Mouse (Mus musculus): ENCODE measurements around the gene Nkd1. TPM values are rescaled to one million over a fixed set of nuclear protein-coding genes. Genes with fewer than 3 reads are reported as not detected.

Nkd1 gene
- polyA plus RNA-seq, 1 experiment, result 68.5 TPM

DNA sequence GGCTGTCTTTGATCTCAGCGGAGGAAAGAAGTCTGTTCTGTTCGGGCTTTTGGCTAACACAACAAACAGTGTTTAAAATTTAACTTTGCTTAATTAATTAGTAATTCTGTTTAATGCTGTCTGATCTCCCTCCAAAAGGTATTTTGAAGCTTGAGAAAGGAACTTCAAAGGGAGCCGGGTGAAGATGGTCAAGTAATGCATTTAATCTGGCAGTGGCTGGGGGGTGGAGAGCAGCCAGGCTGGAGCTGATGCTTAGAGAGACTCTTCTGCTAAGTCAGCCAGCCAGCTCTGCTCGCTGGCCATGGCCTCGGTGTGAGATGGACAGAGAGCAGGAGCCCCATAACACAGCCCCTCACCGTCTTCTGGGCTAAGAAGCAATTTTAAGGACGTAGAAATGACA, 58.1 kb downstream of the Nkd1 start:
- DNase-seq (ENCODE audit: low read depth), result peak; percentile 63
- TF ChIP-seq CTCF (IDR thresholded peaks at IDR 0.05; ENCODE audit: borderline replicate concordance, extremely low read depth, insufficient read depth, insufficient read length), result no peak
- no peak for TF ChIP-seq POLR2A (IDR thresholded peaks at IDR 0.05; ENCODE audit: borderline replicate concordance, extremely low read depth, insufficient read depth, insufficient read length, poor library complexity, severe bottlenecking)

- no peak for TF ChIP-seq CTCF (IDR thresholded peaks at IDR 0.05; ENCODE audit: borderline replicate concordance, extremely low read depth, insufficient read depth, insufficient read length)
- TF ChIP-seq POLR2A (IDR thresholded peaks at IDR 0.05; ENCODE audit: borderline replicate concordance, extremely low read depth, insufficient read depth, insufficient read length, poor library complexity, severe bottlenecking), result no peak
- DNase-seq (ENCODE audit: low read depth), result peak; percentile 79
Observed at GRCm38 (mm10) chr8:88579668-88580330, 58.6 kb downstream of the Nkd1 start.

DNA sequence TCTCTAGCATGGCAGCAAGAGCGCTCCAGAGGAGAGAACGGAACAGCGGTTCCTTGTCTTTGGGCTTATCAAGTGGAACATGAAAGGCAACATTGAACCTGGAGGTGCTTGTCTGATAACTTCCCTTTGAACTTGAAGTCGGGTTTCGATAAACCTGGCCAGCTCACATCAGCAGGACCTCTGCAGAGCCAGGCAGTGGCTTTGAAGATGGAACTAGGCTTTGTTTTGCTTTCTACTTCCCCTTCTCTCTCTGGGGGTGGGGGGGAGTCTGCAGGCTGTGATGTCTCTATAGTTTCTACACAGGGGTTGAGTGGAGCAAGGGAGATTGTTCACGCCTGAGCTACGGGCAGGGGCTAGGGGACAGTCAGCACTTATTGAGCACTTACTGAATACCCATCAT, 59.6 kb downstream of the Nkd1 start:
- DNase-seq (ENCODE audit: low read depth), result no peak
- TF ChIP-seq CTCF (IDR thresholded peaks at IDR 0.05; ENCODE audit: borderline replicate concordance, extremely low read depth, insufficient read depth, insufficient read length), result no peak
- no peak for TF ChIP-seq POLR2A (IDR thresholded peaks at IDR 0.05; ENCODE audit: borderline replicate concordance, extremely low read depth, insufficient read depth, insufficient read length, poor library complexity, severe bottlenecking)

- no peak for DNase-seq (ENCODE audit: low read depth)
- no peak for TF ChIP-seq CTCF (IDR thresholded peaks at IDR 0.05; ENCODE audit: borderline replicate concordance, extremely low read depth, insufficient read depth, insufficient read length)
- no peak for TF ChIP-seq POLR2A (IDR thresholded peaks at IDR 0.05; ENCODE audit: borderline replicate concordance, extremely low read depth, insufficient read depth, insufficient read length, poor library complexity, severe bottlenecking)
Observed at GRCm38 (mm10) chr8:88583863-88584262, 62.7 kb downstream of the Nkd1 start.

DNA sequence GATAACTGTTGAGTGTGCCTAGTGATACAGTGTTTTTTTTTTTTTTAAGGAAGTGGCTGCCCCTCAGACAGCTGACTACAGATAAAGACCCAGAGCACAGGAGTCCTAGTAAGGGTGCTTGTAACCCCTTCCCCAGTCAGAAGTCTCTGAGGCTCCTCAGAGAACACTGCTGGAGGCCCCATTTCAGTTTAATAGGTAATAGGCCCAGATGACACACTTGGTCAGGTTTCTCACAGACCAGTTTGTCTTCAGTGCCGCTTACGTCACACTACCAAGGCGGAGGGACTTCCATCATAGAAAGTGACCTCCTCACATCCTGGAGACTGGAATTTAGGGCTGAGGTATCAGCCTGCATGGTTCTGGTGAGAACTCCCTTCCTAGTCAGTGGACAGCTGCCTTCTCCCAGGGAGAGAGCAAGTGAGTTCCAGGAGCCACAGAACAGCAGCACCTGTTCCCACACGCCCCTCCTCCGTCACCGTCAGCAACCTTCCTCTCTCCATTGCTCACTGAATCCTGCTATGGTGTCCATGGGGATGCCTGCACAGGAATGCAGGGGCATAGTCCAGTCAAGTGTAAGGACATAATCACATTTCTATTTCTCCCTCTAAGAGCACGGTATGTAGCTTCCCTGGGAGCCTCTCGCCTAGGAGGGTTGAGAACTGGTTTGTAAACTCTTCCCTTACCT, 67.2 kb downstream of the Nkd1 start:
- TF ChIP-seq CTCF (IDR thresholded peaks at IDR 0.05; ENCODE audit: borderline replicate concordance, extremely low read depth, insufficient read depth, insufficient read length) (no peak), POLR2A (IDR thresholded peaks at IDR 0.05; ENCODE audit: borderline replicate concordance, extremely low read depth, insufficient read depth, insufficient read length, poor library complexity, severe bottlenecking) (no peak)
- DNase-seq (ENCODE audit: low read depth), result no peak

DNA sequence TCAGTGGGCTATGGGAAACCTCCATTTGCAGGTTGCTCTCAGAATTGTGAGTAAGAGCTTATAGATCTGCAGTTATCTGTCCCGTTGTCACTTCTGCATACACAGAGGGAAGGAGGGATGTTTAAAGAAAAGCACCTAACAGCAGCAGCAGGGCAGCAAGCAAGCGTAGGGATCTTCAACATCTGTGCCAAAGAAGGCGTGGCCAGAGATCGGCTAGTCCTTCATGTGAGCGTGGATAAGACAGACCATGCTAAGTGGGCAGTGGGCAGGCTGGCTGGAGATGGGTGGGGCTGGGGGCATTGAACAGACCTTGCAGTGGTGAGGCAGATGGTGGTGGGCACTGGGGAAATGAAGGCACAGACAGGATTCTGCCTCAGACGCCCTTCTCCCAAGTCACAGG, 69.1 kb downstream of the Nkd1 start:
- TF ChIP-seq POLR2A (IDR thresholded peaks at IDR 0.05; ENCODE audit: borderline replicate concordance, extremely low read depth, insufficient read depth, insufficient read length, poor library complexity, severe bottlenecking) (no peak), CTCF (IDR thresholded peaks at IDR 0.05; ENCODE audit: borderline replicate concordance, extremely low read depth, insufficient read depth, insufficient read length) (no peak)
- DNase-seq (ENCODE audit: low read depth), result no peak

- DNase-seq (ENCODE audit: low read depth), result no peak
- no peak for TF ChIP-seq CTCF (IDR thresholded peaks at IDR 0.05; ENCODE audit: borderline replicate concordance, extremely low read depth, insufficient read depth, insufficient read length)
- TF ChIP-seq POLR2A (IDR thresholded peaks at IDR 0.05; ENCODE audit: borderline replicate concordance, extremely low read depth, insufficient read depth, insufficient read length, poor library complexity, severe bottlenecking), result no peak
Observed at GRCm38 (mm10) chr8:88593947-88594346, 72.8 kb downstream of the Nkd1 start.

DNA sequence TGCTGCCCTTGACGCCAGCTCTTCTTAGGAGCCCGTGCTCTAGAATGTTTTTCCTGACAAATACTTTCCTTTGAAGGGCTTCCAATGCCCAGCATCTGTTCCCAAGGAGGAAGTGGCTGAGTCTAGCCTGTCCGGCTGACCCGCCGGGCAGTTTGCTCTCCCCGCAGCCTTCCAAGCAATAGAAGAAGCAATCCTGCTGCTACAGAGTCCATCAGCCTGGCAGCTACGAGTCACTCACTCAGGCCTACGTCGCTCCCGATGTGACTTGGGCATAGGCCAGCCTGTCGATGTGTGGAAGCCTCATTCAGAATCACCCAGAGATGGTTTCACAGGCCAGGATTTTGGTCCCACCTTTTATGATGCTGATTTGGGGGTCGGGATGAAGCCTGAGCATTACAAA, 74.9 kb downstream of the Nkd1 start:
- DNase-seq (ENCODE audit: low read depth), result no peak
- TF ChIP-seq CTCF (IDR thresholded peaks at IDR 0.05; ENCODE audit: borderline replicate concordance, extremely low read depth, insufficient read depth, insufficient read length) (no peak), POLR2A (IDR thresholded peaks at IDR 0.05; ENCODE audit: borderline replicate concordance, extremely low read depth, insufficient read depth, insufficient read length, poor library complexity, severe bottlenecking) (no peak)

DNA sequence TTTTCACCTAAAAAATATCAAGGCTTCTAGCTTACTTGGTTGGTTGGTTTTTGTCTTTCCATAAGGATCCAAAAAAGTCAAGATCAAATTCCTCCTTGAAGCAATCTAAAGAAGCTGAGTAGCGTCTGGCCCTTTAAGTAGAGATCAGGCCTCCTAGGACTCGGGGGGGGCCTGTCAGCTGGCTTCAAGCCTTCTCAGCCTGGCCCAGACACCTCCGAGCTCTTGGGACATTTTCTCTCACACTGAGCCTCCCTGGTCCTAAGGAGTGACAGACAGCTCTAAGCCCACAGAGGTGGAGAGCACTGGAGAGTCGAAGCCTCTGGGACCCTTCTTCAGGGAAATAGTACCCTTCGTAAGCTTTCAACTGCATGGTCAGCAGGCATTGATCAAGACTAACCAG, 77.4 kb downstream of the Nkd1 start:
- DNase-seq (ENCODE audit: low read depth), result no peak
- no peak for TF ChIP-seq POLR2A (IDR thresholded peaks at IDR 0.05; ENCODE audit: borderline replicate concordance, extremely low read depth, insufficient read depth, insufficient read length, poor library complexity, severe bottlenecking)
- no peak for TF ChIP-seq CTCF (IDR thresholded peaks at IDR 0.05; ENCODE audit: borderline replicate concordance, extremely low read depth, insufficient read depth, insufficient read length)

GRCm38 (mm10) chr8:88599491-88599890, 78.3 kb downstream of the Nkd1 start:
- DNase-seq (ENCODE audit: low read depth), result peak; percentile 48
- TF ChIP-seq POLR2A (IDR thresholded peaks at IDR 0.05; ENCODE audit: borderline replicate concordance, extremely low read depth, insufficient read depth, insufficient read length, poor library complexity, severe bottlenecking), result no peak
- no peak for TF ChIP-seq CTCF (IDR thresholded peaks at IDR 0.05; ENCODE audit: borderline replicate concordance, extremely low read depth, insufficient read depth, insufficient read length)

DNA sequence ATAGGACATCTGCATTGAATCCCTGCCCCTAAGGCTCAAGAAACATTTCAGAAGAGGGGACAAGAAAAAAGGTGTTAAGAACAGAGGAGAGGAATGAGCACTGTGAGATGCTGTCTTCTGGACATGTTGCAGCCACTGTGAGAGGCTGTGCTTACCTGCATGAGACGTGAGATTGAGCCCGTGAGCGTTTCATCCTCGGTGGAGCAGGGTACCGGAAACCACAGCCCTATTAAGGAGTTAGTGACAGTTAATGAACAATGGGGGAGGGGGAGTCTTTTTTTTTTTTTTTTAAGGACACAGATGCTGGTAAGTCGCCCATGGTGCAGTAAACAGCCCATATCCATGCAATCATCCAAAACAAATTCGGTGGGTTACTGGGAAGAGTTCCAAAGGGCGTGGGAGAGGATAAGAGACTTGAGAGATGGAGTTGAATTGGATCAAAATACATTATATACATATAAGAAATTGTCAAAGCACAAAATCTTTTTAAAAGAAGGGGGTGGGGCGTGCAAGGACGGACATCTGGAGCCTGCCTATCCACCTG, 82.4 kb downstream of the Nkd1 start:
- no peak for DNase-seq (ENCODE audit: low read depth)
- TF ChIP-seq POLR2A (IDR thresholded peaks at IDR 0.05; ENCODE audit: borderline replicate concordance, extremely low read depth, insufficient read depth, insufficient read length, poor library complexity, severe bottlenecking) (no peak), CTCF (IDR thresholded peaks at IDR 0.05; ENCODE audit: borderline replicate concordance, extremely low read depth, insufficient read depth, insufficient read length) (no peak)

All from brain, embryonic 14.5 days (tissue).